Comparison of ENCODE assay signal across 16 mouse cellular contexts in the genomic region with DNA sequence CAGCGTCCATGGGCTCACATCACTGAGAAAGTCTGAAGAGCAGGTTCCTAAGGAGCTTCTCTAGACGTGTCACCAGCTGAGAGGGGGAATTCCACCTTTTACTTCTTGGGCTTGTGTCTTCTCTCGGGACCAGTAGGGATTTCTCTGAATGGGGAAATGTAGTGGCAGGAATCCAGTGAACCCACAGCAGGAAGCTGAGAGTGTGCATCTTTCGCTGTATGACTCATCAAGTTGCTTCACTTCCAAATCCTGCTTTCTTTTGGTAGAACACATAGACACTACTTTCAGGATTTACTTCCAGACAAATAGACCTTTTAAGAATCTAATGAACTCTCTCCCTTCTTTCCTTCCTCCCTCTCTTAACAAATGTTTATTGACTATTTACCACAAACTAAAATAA.
DNase-seq lines count a peak whose midpoint lies in the region; TF ChIP-seq lines count a peak whose summit lies in the region.
"Had no signal": no experiment of that assay in that cellular context is flagged by ENCODE, and none has a peak within 500 bp of the region (broad histone marks: within the 10 kb centered on the region; RNA-seq: fewer than 3 reads in every experiment).

No protein-coding gene starts in this region.

- DNase-seq in cerebellum, postnatal 36 days, result peak; percentile 5 to 23
- DNase-seq in cerebellum, adult 11-12 months, result no peak
- DNase-seq in left cerebral cortex, postnatal 25 days (ENCODE audit: low spot score in 2 of 2), result peak; percentile 13 to 75
- no peak for DNase-seq in left cerebral cortex, postnatal 4 days
- peak; percentile 91 for DNase-seq in Muller cell, postnatal 12 days (ENCODE audit: inconsistent ontology term)
- no peak for DNase-seq in ovary, postnatal 14 days (ENCODE audit: low spot score)
- DNase-seq: gastrocnemius, adult 2 months; heart, postnatal 10 days; kidney, postnatal 25 days; lung, postnatal 10 days; thymus, postnatal 14 days had no signal

- intact Hi-C loops in left cerebral cortex, postnatal 25 days (cut with DNase I), result loop anchor here (5.0 kb wide), 1 partner anchor 41 kb away; no protein-coding TSS in a partner anchor
- intact Hi-C loops in left cerebral cortex, postnatal 4 days (cut with DNase I), result no loop called here

- H3K36me3 ChIP-seq in myocyte (ENCODE audit: control insufficient read depth, insufficient read depth), result no peaks in the 10 kb centered on the region
- H3K36me3 ChIP-seq: embryonic facial prominence, embryonic 13.5 days; limb, embryonic 10.5 days; neural tube, embryonic 13.5 days had no signal

- H3K79me2 ChIP-seq in myocyte (ENCODE audit: control insufficient read depth, insufficient read depth), result no peaks in the 10 kb centered on the region

- no peak overlapping the region for H3ac ChIP-seq in myocyte (ENCODE audit: control insufficient read depth, insufficient read length)

- H3K4me3 ChIP-seq in myocyte, result no peak overlapping the region
- H3K4me3 ChIP-seq: embryonic facial prominence, embryonic 13.5 days; gastrocnemius, adult 2 months; limb, embryonic 10.5 days; neural tube, embryonic 13.5 days had no signal

- H3K4me2 ChIP-seq in myocyte (ENCODE audit: low read depth), result peak overlapping the region; percentile 26
- H3K4me2 ChIP-seq: embryonic facial prominence, embryonic 13.5 days; hindbrain, embryonic 14.5 days; neural tube, embryonic 13.5 days had no signal

- TF ChIP-seq POLR2A in myocyte (IDR thresholded peaks at IDR 0.05; ENCODE audit: insufficient read length, low read depth), result no peak

- no peaks in the 10 kb centered on the region for H3K27me3 ChIP-seq in myocyte (ENCODE audit: control insufficient read depth, insufficient read depth, insufficient read length)
- H3K27me3 ChIP-seq: embryonic facial prominence, embryonic 13.5 days; neural tube, embryonic 13.5 days had no signal

TF ChIP-seq in myocyte, 11 proteins besides CTCF, POLR2A, EP300 and RAD21:
- TF ChIP-seq CEBPB (IDR thresholded peaks at IDR 0.05; ENCODE audit: insufficient read depth, poor library complexity, severe bottlenecking), result peak; percentile 79
- no peak for TF ChIP-seq SRF (IDR thresholded peaks at IDR 0.05; ENCODE audit: control insufficient read depth, insufficient read length, low read depth)
- no peak for TF ChIP-seq TCF12 (IDR thresholded peaks at IDR 0.05; ENCODE audit: insufficient read depth, poor library complexity, severe bottlenecking)
- TF ChIP-seq POLR2AphosphoS2 (IDR thresholded peaks at IDR 0.05; ENCODE audit: insufficient read length, low read depth), result no peak
- TF ChIP-seq TCF3 (IDR thresholded peaks at IDR 0.05; ENCODE audit: insufficient read length, low read depth), result no peak

Comparison
In these comparisons a context has a peak if more than half of its experiments do, and no peak if none do; other contexts are left out.
1. DNase-seq: peak in cerebellum, postnatal 36 days (2 of 2), left cerebral cortex, postnatal 25 days (2 of 2) and Muller cell, postnatal 12 days (single experiment); none in cerebellum, adult 11-12 months (single experiment), left cerebral cortex, postnatal 4 days (single experiment) and ovary, postnatal 14 days (single experiment).